8 mouse cellular contexts compared by ENCODE assay signal in the genomic region with DNA sequence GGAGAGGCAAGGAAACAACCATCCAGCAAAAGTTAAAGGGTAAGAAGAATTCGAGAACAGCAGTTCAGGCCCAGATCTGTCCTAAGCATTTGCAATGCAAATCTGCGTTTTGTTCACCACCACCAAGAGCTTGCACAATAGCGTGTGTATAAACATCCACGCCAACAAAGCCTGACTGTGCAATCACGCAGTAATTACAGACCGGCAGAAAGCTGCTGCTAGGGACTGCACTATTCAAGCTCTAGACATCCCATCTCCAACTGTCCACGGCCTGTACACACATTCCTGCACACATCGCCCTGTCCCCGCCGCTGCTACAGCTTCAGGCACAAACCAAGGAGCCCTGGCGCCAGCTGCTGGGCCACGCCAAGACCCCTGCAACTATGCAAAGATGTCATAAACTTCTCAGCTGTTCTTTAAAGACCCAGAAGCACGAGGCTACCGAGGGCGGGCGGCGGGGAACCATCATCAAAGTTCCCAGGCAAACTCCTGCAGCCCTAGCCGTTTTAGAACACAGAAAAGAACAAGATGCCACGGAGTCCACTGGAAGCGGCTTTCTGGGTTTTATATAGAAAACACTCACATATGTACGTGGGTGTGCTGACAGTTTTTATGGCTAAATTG. TPM values are rescaled to one million over a fixed set of nuclear protein-coding genes. Genes with fewer than 3 reads are reported as not detected.
DNase-seq lines count a peak whose midpoint lies in the region; ATAC-seq and TF ChIP-seq lines count a peak whose summit lies in the region.

No protein-coding gene starts in this region.

- H3K4me2 ChIP-seq in heart, postnatal 0 days (ENCODE audit: low read depth, low read length) = peak overlapping the region; percentile 90

- H3K27me3 ChIP-seq in heart, postnatal 0 days (ENCODE audit: control insufficient read depth, insufficient read depth, low read length) = no peaks in the 10 kb centered on the region

- peak overlapping the region; percentile 94 for H3K9ac ChIP-seq in heart, postnatal 0 days (replicated peaks; ENCODE audit: low read depth, low read length)

- no peaks in the 10 kb centered on the region for H3K9me3 ChIP-seq in heart, postnatal 0 days (replicated peaks; ENCODE audit: control insufficient read depth, low read length)

- ATAC-seq in heart, postnatal 0 days (ENCODE audit: insufficient read depth, low read depth) = no peak

- peak overlapping the region; percentile 94 for H3K27ac ChIP-seq in heart, postnatal 0 days (ENCODE audit: low read depth)

- peak overlapping the region; percentile 95 for H3K4me3 ChIP-seq in heart, postnatal 0 days (ENCODE audit: low read depth, low read length)

- H3K4me1 ChIP-seq in heart, postnatal 0 days (ENCODE audit: control insufficient read depth, insufficient read depth) = peaks cover 37% of the 10 kb centered on the region

- 8% methylated on average over 21 of the region's 21 CpGs for WGBS in heart, postnatal 0 days

- no peak for TF ChIP-seq EP300 in heart, postnatal 0 days (IDR thresholded peaks at IDR 0.05; ENCODE audit: low read depth)

- DNase-seq in layer of hippocampus, adult 11-12 months (ENCODE audit: low spot score) = peak; percentile 54
- DNase-seq in layer of hippocampus, postnatal 25 days (ENCODE audit: extremely low spot score in 1 of 2, low spot score in 1 of 2) = no peak
- DNase-seq in embryo, embryonic 11 days = peak; percentile 70
- DNase-seq in heart, postnatal 0 days (ENCODE audit: low spot score) = no peak
- peak; percentile 28 to 38 for DNase-seq in left cerebral cortex, adult 8-10 months (ENCODE audit: low spot score in 2 of 2)
- DNase-seq in lung, postnatal 4 days = peak; percentile 75 to 90
- DNase-seq in right cerebral cortex, postnatal 4 days = peak; percentile 12
- no peak for DNase-seq in gastrocnemius, postnatal 25 days

- no peak for TF ChIP-seq CTCF in heart, postnatal 0 days (IDR thresholded peaks at IDR 0.05; ENCODE audit: low read depth)

- H3K36me3 ChIP-seq in heart, postnatal 0 days (replicated peaks; ENCODE audit: control insufficient read depth, insufficient read depth, low read length) = no peaks in the 10 kb centered on the region

RNA-seq across cellular contexts. Expression of a gene that starts 1.1 kb away (rescaled TPM):
- 10 to 100 TPM; 21.0 to 21.7 TPM for total RNA-seq in layer of hippocampus, postnatal 25 days (2021)
- 13.5 and 14.5 TPM in 2 replicates for total RNA-seq in heart, postnatal 0 days (2014; rRNA removed; ENCODE audit: low replicate concordance)
- 3.5 and 3.6 TPM in 2 replicates for polyA plus RNA-seq in heart, postnatal 0 days (2015; fragmentation: Nextera tagmentation; extraction: Ambion mirVana)
- 10 to 100 TPM; 17.8 to 23.3 (median 20.3) TPM for total RNA-seq in left cerebral cortex, adult 8-10 months (2022)
- total RNA-seq in gastrocnemius, postnatal 25 days (2021) = 1 to 10 TPM; 8.0 to 9.9 TPM

Comparison
In these comparisons a context has a peak if more than half of its experiments do, and no peak if none do; other contexts are left out.
1. DNase-seq: peak in layer of hippocampus, adult 11-12 months (single experiment), embryo, embryonic 11 days (single experiment), left cerebral cortex, adult 8-10 months (2 of 2), lung, postnatal 4 days (2 of 2) and right cerebral cortex, postnatal 4 days (single experiment); none in layer of hippocampus, postnatal 25 days (0 of 2), heart, postnatal 0 days (single experiment) and gastrocnemius, postnatal 25 days (single experiment).